ENCODE assay signal across 9 mouse cellular contexts in the genomic region with DNA sequence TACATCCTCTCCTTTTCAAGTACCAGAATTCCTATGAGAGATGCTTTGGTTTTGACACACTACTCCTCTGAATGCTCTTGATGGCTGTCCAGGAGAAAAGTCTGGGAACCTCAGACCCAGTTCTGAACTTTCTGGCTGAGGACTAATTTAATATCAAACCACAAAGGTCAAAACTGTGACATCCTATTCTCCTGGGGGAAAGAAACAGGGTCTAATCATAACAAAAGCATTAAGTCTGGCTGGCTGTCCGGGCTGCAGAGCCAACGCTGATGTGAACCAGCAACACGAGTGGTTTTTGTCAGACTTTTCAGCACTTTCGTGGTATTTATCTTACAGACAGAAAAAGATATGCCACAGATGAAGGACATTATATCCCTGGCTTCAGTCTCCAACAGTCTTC.
A peak's percentile ranks its signal among the peaks of the same experiment; 100 is the strongest.
DNase-seq lines count a peak whose midpoint lies in the region; ATAC-seq and TF ChIP-seq lines count a peak whose summit lies in the region.
"Had no signal": no experiment of that assay in that cellular context is flagged by ENCODE, and none has a peak within 500 bp of the region (broad histone marks: within the 10 kb centered on the region; RNA-seq: fewer than 3 reads in every experiment).

No protein-coding gene starts in this region.

- no peaks in the 10 kb centered on the region for H3K36me3 ChIP-seq in forebrain, embryonic 13.5 days (ENCODE audit: poor library complexity, severe bottlenecking)
- no peaks in the 10 kb centered on the region for H3K36me3 ChIP-seq in forebrain, embryonic 10.5 days (replicated peaks)
- H3K36me3 ChIP-seq in embryonic facial prominence, embryonic 11.5 days (replicated peaks; ENCODE audit: control insufficient read depth, insufficient read depth, low read depth, low read length), result no peaks in the 10 kb centered on the region
- no peaks in the 10 kb centered on the region for H3K36me3 ChIP-seq in midbrain, embryonic 15.5 days (replicated peaks)

- H3K4me2 ChIP-seq in forebrain, embryonic 13.5 days, result no peak overlapping the region
- no peak overlapping the region for H3K4me2 ChIP-seq in embryonic facial prominence, embryonic 11.5 days (ENCODE audit: low read depth, low read length)
- no peak overlapping the region for H3K4me2 ChIP-seq in midbrain, embryonic 15.5 days

- H3K27me3 ChIP-seq in forebrain, embryonic 13.5 days, result no peaks in the 10 kb centered on the region
- no peaks in the 10 kb centered on the region for H3K27me3 ChIP-seq in forebrain, embryonic 10.5 days (ENCODE audit: poor library complexity, severe bottlenecking)
- no peaks in the 10 kb centered on the region for H3K27me3 ChIP-seq in embryonic facial prominence, embryonic 11.5 days (ENCODE audit: control insufficient read depth, insufficient read depth, low read length)
- H3K27me3 ChIP-seq in midbrain, embryonic 15.5 days (replicated peaks), result no peaks in the 10 kb centered on the region

- peak overlapping the region; percentile 74; the same call in 1 of the 2 replicates for H3K27ac ChIP-seq in forebrain, embryonic 13.5 days
- H3K27ac ChIP-seq in forebrain, embryonic 10.5 days, result no peak overlapping the region
- no peak overlapping the region; the same call in 1 of the 2 replicates for H3K27ac ChIP-seq in embryonic facial prominence, embryonic 11.5 days (replicated peaks; ENCODE audit: low read depth, low read length)
- peak overlapping the region; percentile 76 for H3K27ac ChIP-seq in midbrain, embryonic 15.5 days
- no peak overlapping the region for H3K27ac ChIP-seq in left cerebral cortex, adult 2 months

- ATAC-seq in forebrain, embryonic 13.5 days, result no peak
- no peak for ATAC-seq in embryonic facial prominence, embryonic 11.5 days (replicated peaks; ENCODE audit: insufficient number of reproducible peaks, low FRiP score, low TSS enrichment, low read depth)
- no peak for ATAC-seq in midbrain, embryonic 15.5 days (replicated peaks)

- H3K4me3 ChIP-seq in forebrain, embryonic 13.5 days, result no peak overlapping the region
- H3K4me3 ChIP-seq in forebrain, embryonic 10.5 days, result no peak overlapping the region
- H3K4me3 ChIP-seq in embryonic facial prominence, embryonic 11.5 days (ENCODE audit: low read depth, low read length), result no peak overlapping the region
- H3K4me3 ChIP-seq in midbrain, embryonic 15.5 days, result no peak overlapping the region
- H3K4me3 ChIP-seq in left cerebral cortex, adult 2 months, result no peak overlapping the region

- no peaks in the 10 kb centered on the region for H3K9me3 ChIP-seq in forebrain, embryonic 13.5 days (replicated peaks)
- no peaks in the 10 kb centered on the region for H3K9me3 ChIP-seq in forebrain, embryonic 10.5 days
- no peaks in the 10 kb centered on the region for H3K9me3 ChIP-seq in embryonic facial prominence, embryonic 11.5 days (replicated peaks; ENCODE audit: control insufficient read depth, low read length)
- H3K9me3 ChIP-seq in midbrain, embryonic 15.5 days, result no peaks in the 10 kb centered on the region

- TF ChIP-seq CTCF in left cerebral cortex, adult 2 months (IDR thresholded peaks at IDR 0.05), result no peak

- no peak for DNase-seq in forebrain, embryonic 10.5 days (ENCODE audit: extremely low spot score, low spot score)
- peak; percentile 35 for DNase-seq in embryonic facial prominence, embryonic 11.5 days (ENCODE audit: low spot score)
- peak; percentile 73 to 75 for DNase-seq in heart, postnatal 10 days
- DNase-seq in left cerebral cortex, adult 2 months (ENCODE audit: extremely low spot score in 1 of 2, low spot score in 2 of 2), result no peak
- no peak for DNase-seq in left cerebral cortex, postnatal 4 days
- DNase-seq in urinary bladder, adult 18-20 months (ENCODE audit: low spot score in 2 of 2), result no peak
- DNase-seq: liver had no signal

- intact Hi-C loops in heart, postnatal 10 days (cut with DNase I), result no loop called here
- intact Hi-C loops in left cerebral cortex, adult 2 months (cut with DNase I), result no loop called here
- intact Hi-C loops in left cerebral cortex, postnatal 4 days (cut with DNase I), result no loop called here

- peaks cover 33% of the 10 kb centered on the region for H3K4me1 ChIP-seq in forebrain, embryonic 13.5 days
- peaks cover 15% of the 10 kb centered on the region for H3K4me1 ChIP-seq in forebrain, embryonic 10.5 days
- H3K4me1 ChIP-seq in embryonic facial prominence, embryonic 11.5 days (ENCODE audit: control insufficient read depth, insufficient read depth, low read length), result no peaks in the 10 kb centered on the region
- peaks cover 57% of the 10 kb centered on the region for H3K4me1 ChIP-seq in midbrain, embryonic 15.5 days

- WGBS in forebrain, embryonic 13.5 days, result 85% methylated on average over 4 of the region's 4 CpGs
- WGBS in forebrain, embryonic 10.5 days, result 78% methylated on average over 4 of the region's 4 CpGs
- 44% methylated on average over 4 of the region's 4 CpGs for WGBS in embryonic facial prominence, embryonic 11.5 days
- WGBS in midbrain, embryonic 15.5 days, result 35% methylated on average over 4 of the region's 4 CpGs

- H3K9ac ChIP-seq in forebrain, embryonic 13.5 days, result no peak overlapping the region
- no peak overlapping the region for H3K9ac ChIP-seq in embryonic facial prominence, embryonic 11.5 days (replicated peaks; ENCODE audit: low read length)
- no peak overlapping the region for H3K9ac ChIP-seq in midbrain, embryonic 15.5 days

Comparison
In these comparisons a context has a peak if more than half of its experiments do, and no peak if none do; other contexts are left out.
1. H3K27ac ChIP-seq: peak in forebrain, embryonic 13.5 days (single experiment) and midbrain, embryonic 15.5 days (single experiment); none in forebrain, embryonic 10.5 days (single experiment), embryonic facial prominence, embryonic 11.5 days (single experiment) and left cerebral cortex, adult 2 months (single experiment).
2. DNase-seq: peak in embryonic facial prominence, embryonic 11.5 days (single experiment) and heart, postnatal 10 days (2 of 2); none in forebrain, embryonic 10.5 days (single experiment), left cerebral cortex, adult 2 months (0 of 2), left cerebral cortex, postnatal 4 days (single experiment) and urinary bladder, adult 18-20 months (0 of 2).